Mouse (Mus musculus) midbrain, embryonic 11.5 days (tissue): ENCODE measurements around the gene Gm20869. TPM values are rescaled to one million over a fixed set of nuclear protein-coding genes. Genes with fewer than 3 reads are reported as not detected.
"Not testable (repeated sequence)": the region's sequence is repeated elsewhere in the genome, so short reads cannot be mapped to it uniquely, and the experiment has no call there.

Experiments used
- ATAC-seq: fragments of 200-750 bp; cut with Nextera tagmentation; 2 replicates; pipeline ENCODE4 v1.8.0; 2017; ENCODE audit warnings: moderate TSS enrichment, moderate library complexity; ENCODE audit not compliant: low FRiP score
- DNase-seq: peaks from one replicate; pipeline ENCODE4 v3.0.0; 2015; ENCODE audit warnings: low spot score; ENCODE audit errors: missing footprints
- H3K27ac ChIP-seq: fragments of 300-500 bp; sonication (generic); 2 replicates; pipeline ENCODE4 v1.5.1; 2014; ENCODE audit warnings: low read depth, low read length
- H3K27me3 ChIP-seq: fragments of 300-500 bp; sonication (generic); 2 replicates; pipeline ENCODE4 v1.6.1; 2014; ENCODE audit warnings: mild to moderate bottlenecking, low read length, moderate library complexity, mixed read lengths; ENCODE audit not compliant: control insufficient read depth, insufficient read depth
- H3K36me3 ChIP-seq: fragments of 300-500 bp; sonication (generic); 2 replicates; pipeline ENCODE4 v1.6.1; 2014; ENCODE audit warnings: mild to moderate bottlenecking, low read length, moderate library complexity, mixed read lengths; ENCODE audit not compliant: control insufficient read depth, insufficient read depth
- H3K4me1 ChIP-seq: fragments of 300-500 bp; sonication (generic); 2 replicates; pipeline ENCODE4 v1.6.1; 2014; ENCODE audit warnings: low read length; ENCODE audit not compliant: control insufficient read depth, insufficient read depth
- H3K4me2 ChIP-seq: fragments of 300-500 bp; sonication (generic); 2 replicates; pipeline ENCODE4 v1.6.1; 2014; ENCODE audit warnings: mild to moderate bottlenecking, moderate library complexity
- H3K4me3 ChIP-seq: fragments of 300-500 bp; sonication (generic); 2 replicates; pipeline ENCODE4 v1.5.1; 2014; ENCODE audit warnings: low read depth, low read length
- H3K9ac ChIP-seq: fragments of 300-500 bp; sonication (generic); 2 replicates; pipeline ENCODE4 v1.6.1; 2014; ENCODE audit warnings: low read length
- H3K9me3 ChIP-seq: fragments of 300-500 bp; sonication (generic); 2 replicates; pipeline ENCODE4 v1.6.1; 2016; ENCODE audit warnings: low read length; ENCODE audit not compliant: control insufficient read depth
- WGBS: fragments of 180-500 bp; shearing (Covaris S2); extraction: QIAGEN DNeasy Blood & Tissue Kit; methylation state at CpG from one replicate; pipeline ENCODE4 v1.1.7; 2014; 5-methylcytosine and 5-hydroxymethylcytosine counted together
- polyA plus RNA-seq: library from polyadenylated mRNA; unstranded; fragments of >200 nt; fragmentation: Nextera tagmentation; extraction: Ambion mirVana; gene quantifications from 2 replicates; pipeline ENCODE4 v1.2.1, GENCODE M21; 2014

The Gm20869 gene
- not detected in 2 replicates for polyA plus RNA-seq

GRCm38 (mm10) chrY:71469149-71469548, at the start of gene Gm20869:
Gm20869 (plus strand) TSS chrY:71469449.
- not testable (repeated sequence) for H3K9me3 ChIP-seq, H3K27me3 ChIP-seq, DNase-seq, H3K4me3 ChIP-seq, ATAC-seq, H3K36me3 ChIP-seq, H3K9ac ChIP-seq, H3K4me1 ChIP-seq, H3K4me2 ChIP-seq, H3K27ac ChIP-seq
- no CpG with 5 or more reads among the region's 6 CpGs for WGBS

Other genes starting within 250 kb of the Gm20869 start
- gene Gm20870, start 222.6 kb downstream of the Gm20869 start, polyA plus RNA-seq, result not detected in 2 replicates